Mouse (Mus musculus): ENCODE measurements around the gene Ppp1r13b. TPM values are rescaled to one million over a fixed set of nuclear protein-coding genes. Genes with fewer than 3 reads are reported as not detected.

Ppp1r13b gene
- total and polyA plus RNA-seq, 3 experiments: 0.42 to 2.0 (median 0.64) TPM

GRCm38 (mm10) chr12:111912802-111913201 lies 4.9 kb upstream of the Ppp1r13b start:
- dilution Hi-C loops (cut with MboI; ENCODE audit: extremely low pct_ligation_motif_present, extremely low pct_unique_long_range_greater_than_20kb, low sequenced_read_pairs): no loop called here
- Histone ChIP-seq H3K36me3 (replicated peaks in 1 of 2; ENCODE audit: control insufficient read depth in 1 of 2, insufficient read depth in 1 of 2, low read length in 1 of 2) (no peaks in the 10 kb centered on the region), H3K79me2 (replicated peaks; ENCODE audit: control insufficient read depth, extremely low read depth, insufficient read depth, poor library complexity, severe bottlenecking) (no peaks in the 10 kb centered on the region), H3K9ac (ENCODE audit: insufficient read depth, low read depth) (no peak overlapping the region), H3K4me3 (replicated peaks in 1 of 3; ENCODE audit: low read depth in 2 of 3, low read length in 2 of 3, poor library complexity in 1 of 3) (no peak overlapping the region), H3K27me3 (replicated peaks) (peaks cover 17% of the 10 kb centered on the region), H3K4me1 (ENCODE audit: control insufficient read depth in 1 of 2, insufficient read depth in 2 of 2) (peaks cover 16 to 46% of the 10 kb centered on the region in 2 experiments), H3K4me2 (ENCODE audit: insufficient read depth, low read depth, poor library complexity, severe bottlenecking) (no peak overlapping the region), H3K9me3 (replicated peaks; ENCODE audit: low read length) (no peaks in the 10 kb centered on the region), H3K27ac (ENCODE audit: insufficient read depth, low read depth) (no peak overlapping the region)
- TF ChIP-seq RCOR1 (conservative IDR thresholded peaks at IDR 0.05; ENCODE audit: low read depth, low read length) (no peak), MAZ (IDR thresholded peaks at IDR 0.05; ENCODE audit: low read depth, low read length) (no peak)
- in situ Hi-C loops (cut with MboI; ENCODE audit: low pct_ligation_motif_present, low pct_unique_long_range_greater_than_20kb, low sequenced_read_pairs): no loop called here
- no peak for DNase-seq (ENCODE audit: extremely low read depth)

- no peak overlapping the region for H3K4me3 ChIP-seq (replicated peaks in 1 of 3; ENCODE audit: low read depth in 2 of 3, low read length in 2 of 3, poor library complexity in 1 of 3)
- dilution Hi-C loops (cut with MboI; ENCODE audit: extremely low pct_ligation_motif_present, extremely low pct_unique_long_range_greater_than_20kb, low sequenced_read_pairs): no loop called here
- no peaks in the 10 kb centered on the region for H3K36me3 ChIP-seq (replicated peaks in 1 of 2; ENCODE audit: control insufficient read depth in 1 of 2, insufficient read depth in 1 of 2, low read length in 1 of 2)
- H3K9ac ChIP-seq (ENCODE audit: insufficient read depth, low read depth): no peak overlapping the region
- H3K27ac ChIP-seq (ENCODE audit: insufficient read depth, low read depth): no peak overlapping the region
- DNase-seq (ENCODE audit: extremely low read depth): peak; percentile 22
- in situ Hi-C loops (cut with MboI; ENCODE audit: low pct_ligation_motif_present, low pct_unique_long_range_greater_than_20kb, low sequenced_read_pairs): no loop called here
- peaks cover 23% of the 10 kb centered on the region for H3K27me3 ChIP-seq (replicated peaks)
- H3K4me1 ChIP-seq (ENCODE audit: control insufficient read depth in 1 of 2, insufficient read depth in 2 of 2): peaks cover 13 to 40% of the 10 kb centered on the region in 2 experiments
- TF ChIP-seq IRF4 (IDR thresholded peaks at IDR 0.05; ENCODE audit: low read depth, low read length) (peak; percentile 61; the same call in 1 of the 2 replicates), ZMIZ1 (IDR thresholded peaks at IDR 0.05; ENCODE audit: low read depth, low read length) (no peak)
- no peaks in the 10 kb centered on the region for H3K79me2 ChIP-seq (replicated peaks; ENCODE audit: control insufficient read depth, extremely low read depth, insufficient read depth, poor library complexity, severe bottlenecking)
- H3K9me3 ChIP-seq (replicated peaks; ENCODE audit: low read length): no peaks in the 10 kb centered on the region
- H3K4me2 ChIP-seq (ENCODE audit: insufficient read depth, low read depth, poor library complexity, severe bottlenecking): no peak overlapping the region
These were observed 3.9 kb upstream of the Ppp1r13b start for GRCm38 (mm10) chr12:111911796-111912195.

GRCm38 (mm10) chr12:111911171-111911760 lies 3.4 kb upstream of the Ppp1r13b start:
- H3K4me2 ChIP-seq (ENCODE audit: insufficient read depth, low read depth, poor library complexity, severe bottlenecking): no peak overlapping the region
- no peak overlapping the region for H3K9ac ChIP-seq (ENCODE audit: insufficient read depth, low read depth)
- H3K4me1 ChIP-seq (ENCODE audit: control insufficient read depth in 1 of 2, insufficient read depth in 2 of 2): peaks cover 13 to 38% of the 10 kb centered on the region in 2 experiments
- TF ChIP-seq POLR2A (IDR thresholded peaks at IDR 0.05; ENCODE audit: low read depth, low read length): no peak
- no peak for TF ChIP-seq ELF1 (IDR thresholded peaks at IDR 0.05; ENCODE audit: low read depth, low read length)
- TF ChIP-seq PAX5 (IDR thresholded peaks at IDR 0.05; ENCODE audit: low read length): no peak
- TF ChIP-seq E2F4 (IDR thresholded peaks at IDR 0.05; ENCODE audit: insufficient replicate concordance, low read depth, low read length): no peak
- no peak for TF ChIP-seq MAX (IDR thresholded peaks at IDR 0.05; ENCODE audit: low read length)
- TF ChIP-seq POLR2AphosphoS2 (IDR thresholded peaks at IDR 0.05; ENCODE audit: low read depth, low read length): no peak
- no peak for TF ChIP-seq ZMIZ1 (IDR thresholded peaks at IDR 0.05; ENCODE audit: low read depth, low read length)
- no peak for TF ChIP-seq ZC3H11A (IDR thresholded peaks at IDR 0.05; ENCODE audit: low read depth, low read length)
- TF ChIP-seq USF2 (conservative IDR thresholded peaks at IDR 0.05; ENCODE audit: low read depth, low read length): no peak
- no peak for TF ChIP-seq NRF1 (IDR thresholded peaks at IDR 0.05; ENCODE audit: low read depth, low read length)
- TF ChIP-seq RAD21 (IDR thresholded peaks at IDR 0.05; ENCODE audit: low read depth, low read length): no peak; the same call in 1 of the 2 replicates
- TF ChIP-seq HCFC1 (IDR thresholded peaks at IDR 0.05; ENCODE audit: low read depth, low read length): no peak
- TF ChIP-seq UBTF (IDR thresholded peaks at IDR 0.05; ENCODE audit: low read depth, low read length): no peak
- no peak for TF ChIP-seq IRF4 (IDR thresholded peaks at IDR 0.05; ENCODE audit: low read depth, low read length)
- TF ChIP-seq NELFE (IDR thresholded peaks at IDR 0.05; ENCODE audit: low read depth, low read length): no peak
- no peak for TF ChIP-seq GABPA (IDR thresholded peaks at IDR 0.05; ENCODE audit: insufficient replicate concordance, low read depth, low read length)
- no peak overlapping the region for H3K27ac ChIP-seq (ENCODE audit: insufficient read depth, low read depth)
- in situ Hi-C loops (cut with MboI; ENCODE audit: low pct_ligation_motif_present, low pct_unique_long_range_greater_than_20kb, low sequenced_read_pairs) (no loop called here), dilution Hi-C loops (cut with MboI; ENCODE audit: extremely low pct_ligation_motif_present, extremely low pct_unique_long_range_greater_than_20kb, low sequenced_read_pairs) (no loop called here)
- peaks cover 28% of the 10 kb centered on the region for H3K27me3 ChIP-seq (replicated peaks)
- no peak overlapping the region for H3K4me3 ChIP-seq (replicated peaks in 1 of 3; ENCODE audit: low read depth in 2 of 3, low read length in 2 of 3, poor library complexity in 1 of 3)
- H3K36me3 ChIP-seq (replicated peaks in 1 of 2; ENCODE audit: control insufficient read depth in 1 of 2, insufficient read depth in 1 of 2, low read length in 1 of 2): no peaks in the 10 kb centered on the region
- no peak for DNase-seq (ENCODE audit: extremely low read depth)
- no peaks in the 10 kb centered on the region for H3K79me2 ChIP-seq (replicated peaks; ENCODE audit: control insufficient read depth, extremely low read depth, insufficient read depth, poor library complexity, severe bottlenecking)
- H3K9me3 ChIP-seq (replicated peaks; ENCODE audit: low read length): no peaks in the 10 kb centered on the region

Measured in CH12.LX (cell line).